Mouse (Mus musculus): Measurements from ENCODE around the gene Vnn3. TPM values are rescaled to one million over a fixed set of nuclear protein-coding genes. Genes with fewer than 3 reads are reported as not detected.
A peak's percentile ranks its signal among the peaks of the same experiment; 100 is the strongest.

The Vnn3 gene
- polyA plus RNA-seq, 1 experiment from 2014 or later, result not detected

DNA sequence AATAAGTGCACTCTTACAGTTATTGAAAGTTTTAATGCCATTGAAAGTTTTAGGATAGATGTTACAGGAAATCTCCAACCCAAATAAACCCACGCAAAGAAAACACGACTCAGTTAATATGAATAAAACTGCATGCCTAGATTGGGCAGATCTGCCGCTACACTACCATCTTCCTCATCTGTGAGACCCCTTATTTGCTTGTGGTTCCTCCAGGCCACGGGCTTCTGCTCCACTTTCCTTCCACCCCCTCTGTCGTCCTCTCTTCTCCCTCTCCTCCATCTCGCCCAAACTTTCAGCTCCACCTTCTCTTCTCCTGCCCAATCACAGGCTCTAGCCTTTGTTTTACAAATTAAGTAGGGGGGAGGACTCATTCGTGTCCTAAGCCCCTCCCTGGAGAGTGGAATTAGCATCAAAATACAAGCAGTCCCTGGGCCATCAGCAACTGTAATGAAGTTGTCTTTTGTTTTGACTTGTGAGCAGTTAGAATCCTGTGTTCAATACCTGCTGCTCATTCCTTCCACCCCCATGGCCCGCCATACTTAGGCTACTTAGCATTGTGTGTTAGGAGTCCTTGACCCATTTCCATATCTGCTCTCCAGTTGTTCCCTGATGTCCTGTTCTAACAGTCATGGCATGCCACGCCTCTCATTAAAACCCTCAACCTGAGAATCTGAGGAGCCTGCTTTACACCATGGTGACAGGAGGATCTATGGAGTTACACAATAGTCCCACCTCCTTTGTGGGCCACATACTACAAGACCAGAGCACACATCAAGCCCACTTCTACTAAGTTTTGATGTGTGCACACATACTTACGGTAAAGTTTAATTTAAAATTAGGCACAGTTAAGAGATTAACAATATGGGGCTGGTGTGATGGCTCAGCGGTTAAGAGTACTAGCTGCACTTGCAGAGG, 38.2 kb upstream of the Vnn3 start:
- Histone ChIP-seq H3K36me3 (ENCODE audit: insufficient read depth) (0 out of 2 replicates have a peak, but pooled peaks cover 16% of the 10 kb centered on the region), H3K4me1 (ENCODE audit: insufficient read depth) (no peaks in the 10 kb centered on the region), H3K27ac (ENCODE audit: low read depth) (no peak overlapping the region), H3K4me3 (ENCODE audit: low read depth, low read length) (no peak overlapping the region), H3K4me2 (no peak overlapping the region), H3K9me3 (ENCODE audit: low read depth, low read length) (no peaks in the 10 kb centered on the region), H3K27me3 (ENCODE audit: insufficient read depth, low read length) (no peaks in the 10 kb centered on the region), H3K9ac (no peak overlapping the region)
- 66% methylated on average over 11 of the region's 11 CpGs for WGBS
- DNase-seq (no peak), ATAC-seq (ENCODE audit: insufficient read depth) (no peak)
- TF ChIP-seq CTCF (IDR thresholded peaks at IDR 0.05; ENCODE audit: low read depth), result no peak

DNA sequence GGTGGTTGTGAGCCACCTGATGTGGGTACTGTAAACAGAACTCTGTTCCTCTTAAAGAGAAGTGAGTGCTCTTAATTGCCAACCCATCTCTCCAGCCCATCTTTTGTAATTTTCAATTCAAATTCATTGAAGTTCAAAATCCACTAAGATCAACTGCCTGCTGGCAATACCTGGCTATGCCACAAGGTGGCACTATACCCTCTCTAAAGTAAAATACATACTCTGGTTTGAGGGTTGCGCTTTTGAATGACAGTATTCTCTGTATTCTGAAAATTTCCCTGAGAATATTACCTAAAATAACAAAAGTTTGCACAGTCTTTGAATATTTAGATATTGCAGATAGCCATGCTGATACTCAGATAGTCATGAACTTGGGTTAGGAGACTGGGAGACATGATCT, 36.1 kb upstream of the Vnn3 start:
- no peak overlapping the region for H3K27ac ChIP-seq (ENCODE audit: low read depth)
- no peaks in the 10 kb centered on the region for H3K27me3 ChIP-seq (ENCODE audit: insufficient read depth, low read length)
- H3K9ac ChIP-seq, result no peak overlapping the region
- H3K36me3 ChIP-seq (ENCODE audit: insufficient read depth), result peaks cover 20% of the 10 kb centered on the region; the same call in 1 of the 2 replicates
- no peaks in the 10 kb centered on the region for H3K9me3 ChIP-seq (ENCODE audit: low read depth, low read length)
- DNase-seq, result peak; percentile 95
- no peak overlapping the region for H3K4me2 ChIP-seq
- no peak overlapping the region for H3K4me3 ChIP-seq (ENCODE audit: low read depth, low read length)
- 42% methylated on average over 1 of the region's 1 CpGs for WGBS
- H3K4me1 ChIP-seq (ENCODE audit: insufficient read depth), result no peaks in the 10 kb centered on the region
- peak; percentile 82 for TF ChIP-seq CTCF (IDR thresholded peaks at IDR 0.05; ENCODE audit: low read depth)
- ATAC-seq (ENCODE audit: insufficient read depth), result peak; percentile 28; the same call in 1 of the 2 replicates

DNA sequence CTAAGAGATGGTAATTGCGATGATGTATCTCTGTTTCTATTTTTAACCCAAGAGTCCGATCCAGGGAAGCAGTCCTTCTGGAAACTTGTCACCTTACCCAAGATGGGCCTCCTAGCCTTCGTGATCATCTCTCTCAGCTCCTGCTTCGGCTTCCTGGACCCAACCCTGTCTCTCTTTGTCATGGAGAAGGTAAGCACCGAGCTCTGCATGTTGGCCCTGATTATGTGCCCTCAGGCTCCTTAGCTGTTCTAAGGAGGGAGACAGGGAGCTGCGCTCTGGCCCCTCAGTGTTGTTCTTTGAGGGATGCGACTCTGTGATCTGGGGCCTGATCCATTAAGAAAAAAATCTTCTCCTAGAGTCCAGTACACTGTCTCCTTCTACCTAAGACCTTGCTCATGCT, 35.0 kb upstream of the Vnn3 start:
- no peak overlapping the region for H3K9ac ChIP-seq
- H3K4me2 ChIP-seq, result no peak overlapping the region
- H3K27me3 ChIP-seq (ENCODE audit: insufficient read depth, low read length), result no peaks in the 10 kb centered on the region
- H3K4me1 ChIP-seq (ENCODE audit: insufficient read depth), result no peaks in the 10 kb centered on the region
- WGBS, result 79% methylated on average over 7 of the region's 7 CpGs
- TF ChIP-seq CTCF (IDR thresholded peaks at IDR 0.05; ENCODE audit: low read depth), result no peak
- H3K36me3 ChIP-seq (ENCODE audit: insufficient read depth), result peaks cover 17% of the 10 kb centered on the region; the same call in 1 of the 2 replicates
- H3K27ac ChIP-seq (ENCODE audit: low read depth), result no peak overlapping the region
- H3K4me3 ChIP-seq (ENCODE audit: low read depth, low read length), result no peak overlapping the region
- no peak for DNase-seq
- no peaks in the 10 kb centered on the region for H3K9me3 ChIP-seq (ENCODE audit: low read depth, low read length)
- ATAC-seq (ENCODE audit: insufficient read depth), result no peak

DNA sequence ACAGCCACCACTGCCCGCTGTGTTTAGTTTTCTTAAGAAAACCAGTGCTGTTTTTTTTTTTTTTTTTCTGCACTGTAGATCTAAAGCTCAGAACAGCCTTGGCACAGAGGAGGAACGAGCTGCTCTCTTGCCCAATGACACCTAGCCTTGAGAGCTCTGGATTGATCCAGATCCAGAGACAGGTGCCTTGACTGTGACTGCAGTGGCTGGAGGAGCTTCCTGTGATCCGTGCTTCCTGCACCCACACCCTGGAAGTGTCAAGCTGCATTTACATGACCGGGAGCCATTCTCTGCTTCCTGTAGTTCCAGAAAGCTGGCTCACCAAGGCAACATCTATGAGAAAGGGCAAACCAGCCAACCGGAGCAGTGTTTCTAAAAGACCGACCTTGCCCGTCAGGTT, 24.7 kb upstream of the Vnn3 start:
- WGBS, result 86% methylated on average over 7 of the region's 7 CpGs
- TF ChIP-seq CTCF (IDR thresholded peaks at IDR 0.05; ENCODE audit: low read depth), result no peak
- no peak overlapping the region for H3K4me3 ChIP-seq (ENCODE audit: low read depth, low read length)
- peaks cover 26% of the 10 kb centered on the region for H3K36me3 ChIP-seq (ENCODE audit: insufficient read depth)
- DNase-seq (no peak), ATAC-seq (ENCODE audit: insufficient read depth) (no peak)
- H3K9me3 ChIP-seq (ENCODE audit: low read depth, low read length), result no peaks in the 10 kb centered on the region
- H3K27me3 ChIP-seq (ENCODE audit: insufficient read depth, low read length), result no peaks in the 10 kb centered on the region
- no peak overlapping the region for H3K9ac ChIP-seq
- no peaks in the 10 kb centered on the region for H3K4me1 ChIP-seq (ENCODE audit: insufficient read depth)
- H3K27ac ChIP-seq (ENCODE audit: low read depth), result no peak overlapping the region
- no peak overlapping the region for H3K4me2 ChIP-seq

DNA sequence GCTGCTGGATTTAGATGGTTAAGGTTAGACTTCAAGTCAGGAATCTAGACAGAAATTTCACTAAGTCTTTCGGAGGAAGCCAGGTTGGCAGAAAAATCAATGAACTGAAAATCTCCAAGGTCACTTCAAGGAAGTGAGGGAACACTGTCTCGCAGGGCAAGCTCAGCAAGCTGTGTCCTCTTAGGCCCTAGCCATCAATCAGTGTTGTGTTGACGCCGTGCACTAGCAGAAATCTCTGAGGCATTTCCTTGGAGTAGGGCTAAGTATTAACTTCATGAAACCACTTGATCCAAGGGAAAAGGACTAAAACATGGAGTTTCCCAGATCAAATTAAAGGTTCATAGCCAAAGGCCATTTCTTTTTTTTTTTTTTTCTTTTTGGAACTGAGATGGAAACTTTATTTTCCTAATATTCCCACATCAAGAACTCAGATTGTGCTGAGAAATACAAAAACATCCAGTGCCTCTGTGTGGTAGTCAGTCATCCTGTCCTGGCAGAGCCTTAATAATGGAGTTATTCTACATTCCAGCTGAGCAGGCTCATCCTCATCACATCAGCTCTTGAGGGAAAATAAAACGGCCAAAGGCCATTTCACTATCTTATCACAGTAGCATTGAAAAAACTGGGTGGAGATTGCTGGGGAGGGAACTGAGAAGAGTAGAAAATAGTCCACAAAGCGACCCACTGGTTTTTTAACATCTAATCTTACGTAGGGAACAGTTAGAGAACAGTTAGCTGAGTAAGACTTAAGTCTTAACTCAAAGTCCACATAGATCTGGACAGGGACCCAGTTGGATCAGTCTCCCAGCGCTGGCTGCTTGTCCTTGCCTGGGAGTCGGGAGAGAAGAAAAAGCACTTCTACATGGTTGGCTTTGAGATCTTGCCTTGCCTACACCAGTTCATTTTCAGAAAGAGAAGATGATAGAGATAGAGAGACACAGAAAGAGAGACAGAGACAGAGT, 15.0 kb upstream of the Vnn3 start:
- no peak overlapping the region for H3K27ac ChIP-seq (ENCODE audit: low read depth)
- no peak overlapping the region for H3K4me2 ChIP-seq
- no peaks in the 10 kb centered on the region for H3K4me1 ChIP-seq (ENCODE audit: insufficient read depth)
- ATAC-seq (ENCODE audit: insufficient read depth) (no peak), DNase-seq (no peak)
- no peak overlapping the region for H3K4me3 ChIP-seq (ENCODE audit: low read depth, low read length)
- 56% methylated on average over 9 of the region's 9 CpGs for WGBS
- no peak for TF ChIP-seq CTCF (IDR thresholded peaks at IDR 0.05; ENCODE audit: low read depth)
- H3K27me3 ChIP-seq (ENCODE audit: insufficient read depth, low read length), result no peaks in the 10 kb centered on the region
- no peaks in the 10 kb centered on the region for H3K36me3 ChIP-seq (ENCODE audit: insufficient read depth)
- no peak overlapping the region for H3K9ac ChIP-seq
- H3K9me3 ChIP-seq (ENCODE audit: low read depth, low read length), result no peaks in the 10 kb centered on the region

DNA sequence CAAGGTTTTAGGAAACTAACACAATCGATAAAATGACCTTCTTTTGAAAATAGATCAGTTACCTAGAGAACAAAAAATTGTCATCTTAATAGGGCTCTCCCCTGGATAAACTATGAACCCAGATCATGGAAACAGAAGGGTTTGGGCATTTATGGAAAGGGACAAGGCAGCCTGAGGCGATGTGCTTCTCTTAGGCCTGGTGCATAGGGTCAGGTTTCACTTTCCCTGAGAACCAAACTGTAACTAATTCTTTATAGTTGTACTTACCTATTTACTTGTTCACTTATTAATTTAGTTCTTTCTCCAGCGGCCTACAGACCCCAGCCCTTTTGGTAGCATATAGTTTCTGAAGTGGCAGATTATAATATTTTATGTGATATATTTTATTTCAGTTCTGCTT, 14.1 kb upstream of the Vnn3 start:
- H3K36me3 ChIP-seq (ENCODE audit: insufficient read depth), result no peaks in the 10 kb centered on the region
- H3K4me1 ChIP-seq (ENCODE audit: insufficient read depth), result no peaks in the 10 kb centered on the region
- no peaks in the 10 kb centered on the region for H3K9me3 ChIP-seq (ENCODE audit: low read depth, low read length)
- 77% methylated on average over 3 of the region's 3 CpGs for WGBS
- no peak for DNase-seq
- no peak overlapping the region for H3K4me2 ChIP-seq
- no peak overlapping the region for H3K27ac ChIP-seq (ENCODE audit: low read depth)
- no peak for TF ChIP-seq CTCF (IDR thresholded peaks at IDR 0.05; ENCODE audit: low read depth)
- H3K4me3 ChIP-seq (ENCODE audit: low read depth, low read length), result no peak overlapping the region
- no peak overlapping the region for H3K9ac ChIP-seq
- no peaks in the 10 kb centered on the region for H3K27me3 ChIP-seq (ENCODE audit: insufficient read depth, low read length)
- ATAC-seq (ENCODE audit: insufficient read depth), result no peak

DNA sequence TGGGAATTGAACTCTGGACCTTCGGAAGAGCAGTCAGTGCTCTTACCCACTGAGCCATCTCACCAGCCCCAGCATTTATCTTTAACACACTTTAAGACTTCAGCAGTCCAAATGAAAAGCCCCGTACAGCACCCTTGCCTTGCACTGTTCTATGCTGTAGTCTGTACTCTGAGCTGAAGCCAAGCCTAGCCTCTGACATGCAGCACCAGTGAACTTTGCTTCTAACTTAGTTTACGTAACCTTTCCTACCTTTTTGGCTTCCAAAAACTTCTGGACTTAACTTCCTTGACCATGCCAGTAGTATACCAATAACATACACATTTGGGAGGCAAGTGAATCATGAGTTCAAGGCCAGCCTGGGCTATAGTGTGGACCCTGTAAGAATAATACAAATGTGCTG, 12.4 kb upstream of the Vnn3 start:
- Histone ChIP-seq H3K4me1 (ENCODE audit: insufficient read depth) (no peaks in the 10 kb centered on the region), H3K9me3 (ENCODE audit: low read depth, low read length) (no peaks in the 10 kb centered on the region), H3K36me3 (ENCODE audit: insufficient read depth) (no peaks in the 10 kb centered on the region), H3K27ac (ENCODE audit: low read depth) (no peak overlapping the region), H3K9ac (no peak overlapping the region), H3K4me3 (ENCODE audit: low read depth, low read length) (no peak overlapping the region), H3K27me3 (ENCODE audit: insufficient read depth, low read length) (no peaks in the 10 kb centered on the region), H3K4me2 (no peak overlapping the region)
- ATAC-seq (ENCODE audit: insufficient read depth) (no peak), DNase-seq (no peak)
- 96% methylated on average over 3 of the region's 3 CpGs for WGBS
- no peak for TF ChIP-seq CTCF (IDR thresholded peaks at IDR 0.05; ENCODE audit: low read depth)
